Mouse (Mus musculus) frontal cortex, postnatal 36 days (tissue): Measurements from ENCODE around the gene Hist1h4f.
"Not testable (repeated sequence)": the region's sequence is repeated elsewhere in the genome, so short reads cannot be mapped to it uniquely, and the experiment has no call there.

Experiments
- DNase-seq, 2 experiments: peaks; one replicate each; pipeline ENCODE4 v3.0.0; 2022; ENCODE audit warnings: low spot score in 2 of 2

Gene Hist1h4f

GRCm38 (mm10) chr13:23576351-23576881 is 25.0 kb upstream of the Hist1h4f start:
- DNase-seq, result no peak

GRCm38 (mm10) chr13:23575864-23576313 is 24.4 kb upstream of the Hist1h4f start:
- peak in 1 of 2 experiments; percentile 35 for DNase-seq

DNA sequence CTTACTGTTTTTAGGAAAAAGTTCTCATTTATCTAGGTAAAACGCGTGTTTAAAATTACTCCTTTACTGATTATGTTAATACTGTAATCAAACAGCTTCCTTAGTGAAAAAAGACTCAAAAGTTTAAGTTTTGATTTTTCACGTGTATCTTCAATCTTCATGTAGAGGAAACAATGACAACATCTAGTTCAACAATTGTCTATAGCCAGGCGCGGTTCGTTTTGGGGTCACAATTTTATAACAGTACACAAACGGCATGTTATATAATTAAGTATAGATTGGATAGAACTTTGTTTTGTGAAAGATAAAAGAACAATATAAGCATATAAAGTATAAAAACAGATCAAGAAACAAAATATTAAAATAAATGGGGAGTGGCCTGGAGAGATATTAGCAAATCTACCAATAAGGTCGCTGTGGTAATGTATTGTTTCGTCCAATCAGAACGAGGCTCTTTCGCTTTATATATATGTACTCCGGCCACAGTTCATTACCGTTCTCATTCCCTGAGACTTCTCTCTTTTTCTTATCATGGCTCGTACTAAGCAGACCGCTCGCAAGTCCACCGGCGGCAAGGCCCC is 23.9 kb upstream of the Hist1h4f start, which contains the start of gene Hist1h3d:
Gene Hist1h3d, plus strand, starts transcription at position 493 of the 581 bp plus-strand sequence.
- DNase-seq, result peak; percentile 65 to 87

DNA sequence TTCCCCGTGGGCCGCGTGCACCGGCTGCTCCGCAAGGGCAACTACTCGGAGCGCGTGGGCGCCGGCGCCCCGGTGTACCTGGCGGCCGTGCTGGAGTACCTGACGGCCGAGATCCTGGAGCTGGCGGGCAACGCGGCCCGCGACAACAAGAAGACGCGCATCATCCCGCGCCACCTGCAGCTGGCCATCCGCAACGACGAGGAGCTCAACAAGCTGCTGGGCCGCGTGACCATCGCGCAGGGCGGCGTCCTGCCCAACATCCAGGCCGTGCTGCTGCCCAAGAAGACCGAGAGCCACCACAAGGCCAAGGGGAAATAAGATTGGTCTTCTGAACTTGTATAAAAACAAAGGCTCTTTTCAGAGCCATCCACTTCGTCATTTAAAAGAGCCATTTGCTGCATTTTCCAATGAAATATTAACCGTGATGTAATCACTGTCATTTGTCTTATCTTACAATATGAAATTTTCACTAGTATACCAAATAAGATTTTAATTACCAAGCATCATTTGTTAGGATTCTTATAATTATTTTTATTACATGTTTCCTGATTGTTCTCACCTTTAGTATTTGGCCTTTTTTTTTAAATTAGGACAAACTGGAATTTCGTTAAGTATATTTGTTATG is 23.2 kb upstream of the Hist1h4f start:
- DNase-seq, result not testable (repeated sequence)

- peak; percentile 88 to 98 for DNase-seq
Observed at GRCm38 (mm10) chr13:23573898-23574524, 22.6 kb upstream of the Hist1h4f start, which contains the start of the genes Hist1h2bf and Hist1h2ad. TSS of gene Hist1h2bf (minus strand) at chr13:23574196. TSS of gene Hist1h2ad (plus strand) at chr13:23574381.

- not testable (repeated sequence) for DNase-seq
Observed at GRCm38 (mm10) chr13:23573034-23573897, 21.8 kb upstream of the Hist1h4f start.

DNA sequence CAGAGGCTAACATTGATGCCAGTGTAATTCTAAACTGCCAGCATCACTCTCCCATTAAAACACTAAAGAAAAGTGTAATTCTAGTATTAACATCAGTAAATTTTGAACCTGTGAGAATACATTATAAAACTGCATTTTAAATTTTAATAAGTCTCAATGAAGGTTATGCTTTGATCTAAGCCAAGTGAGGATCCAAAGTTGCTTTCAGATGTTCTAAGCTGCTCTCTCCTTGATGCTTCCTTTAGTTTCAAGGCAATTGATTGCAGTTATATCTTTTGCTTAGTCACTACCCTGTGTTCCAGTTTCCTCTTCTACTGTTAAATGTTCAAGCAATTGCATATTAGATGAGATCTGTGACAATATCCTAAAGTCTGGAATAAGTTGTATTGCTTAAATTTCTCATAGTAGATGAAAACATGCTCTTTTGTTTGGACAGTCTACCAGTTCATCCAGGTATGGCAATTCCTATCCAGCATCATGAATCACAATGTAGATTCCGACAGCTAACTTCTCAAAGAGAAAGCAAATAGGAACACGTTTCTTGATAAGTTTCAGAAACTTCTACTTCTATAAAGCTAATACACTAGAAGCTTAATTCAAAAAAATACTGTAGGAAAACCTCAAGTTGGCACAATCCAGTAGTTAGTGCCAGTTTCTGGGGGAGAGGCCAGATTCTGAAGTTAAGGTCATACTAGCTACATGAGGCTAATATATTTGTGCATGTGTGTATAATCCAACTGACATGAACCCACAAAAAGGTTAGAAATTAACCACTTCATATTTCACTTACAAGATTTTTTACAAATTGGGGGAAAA is 21.0 kb upstream of the Hist1h4f start:
- no peak for DNase-seq

DNA sequence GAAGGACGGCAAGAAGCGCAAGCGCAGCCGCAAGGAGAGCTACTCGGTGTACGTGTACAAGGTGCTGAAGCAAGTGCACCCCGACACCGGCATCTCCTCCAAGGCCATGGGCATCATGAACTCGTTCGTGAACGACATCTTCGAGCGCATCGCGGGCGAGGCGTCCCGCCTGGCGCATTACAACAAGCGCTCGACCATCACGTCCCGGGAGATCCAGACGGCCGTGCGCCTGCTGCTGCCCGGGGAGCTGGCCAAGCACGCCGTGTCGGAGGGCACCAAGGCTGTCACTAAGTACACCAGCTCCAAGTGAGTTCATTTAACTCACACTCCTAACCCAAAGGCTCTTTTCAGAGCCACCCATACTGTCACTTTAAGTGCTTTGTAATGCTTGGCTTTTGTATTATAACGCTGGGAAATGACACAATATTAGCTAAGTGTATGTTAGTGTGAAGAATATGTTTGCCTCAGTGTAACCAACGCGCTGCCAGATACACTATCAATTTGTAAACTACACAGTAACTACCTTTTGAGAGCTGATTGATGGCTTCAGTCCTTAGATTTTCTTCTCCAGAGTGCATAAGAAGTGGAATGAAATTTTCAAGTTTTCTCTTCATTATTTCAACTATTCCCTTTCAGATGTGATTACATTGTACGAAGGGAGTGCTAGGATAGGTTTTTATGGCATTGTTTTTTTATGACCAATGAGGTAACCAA is 20.2 kb upstream of the Hist1h4f start:
- peak in 1 of 2 experiments; percentile 30 for DNase-seq

- DNase-seq, result peak; percentile 79 to 86
Observed at GRCm38 (mm10) chr13:23571022-23571503, 19.6 kb upstream of the Hist1h4f start, which contains the start of the genes Hist1h2ae and Hist1h2bg. TSS of gene Hist1h2ae (minus strand) at chr13:23571220. TSS of gene Hist1h2bg (plus strand) at chr13:23571396.

GRCm38 (mm10) chr13:23570261-23571021 is 19.0 kb upstream of the Hist1h4f start:
- not testable (repeated sequence) for DNase-seq

DNA sequence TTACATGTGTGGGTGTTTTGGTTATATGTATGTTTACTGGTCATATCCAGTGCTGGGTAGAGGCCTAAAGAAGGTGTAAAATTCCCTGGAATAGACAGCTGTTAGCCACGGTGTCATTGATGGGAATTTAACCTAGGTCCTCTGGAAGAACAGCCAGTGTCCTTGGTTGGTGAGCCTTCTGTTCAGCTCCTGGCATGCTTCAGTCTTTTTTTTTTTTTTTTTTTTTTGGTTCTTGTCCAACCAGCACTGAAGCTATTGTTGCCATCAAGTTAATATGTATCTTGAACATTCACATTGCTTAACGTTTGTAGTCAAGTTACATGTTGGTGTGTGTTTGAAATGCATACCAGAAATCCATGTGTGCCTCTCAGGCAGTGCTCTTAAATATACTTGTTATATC is 13.0 kb upstream of the Hist1h4f start:
- DNase-seq, result no peak

DNA sequence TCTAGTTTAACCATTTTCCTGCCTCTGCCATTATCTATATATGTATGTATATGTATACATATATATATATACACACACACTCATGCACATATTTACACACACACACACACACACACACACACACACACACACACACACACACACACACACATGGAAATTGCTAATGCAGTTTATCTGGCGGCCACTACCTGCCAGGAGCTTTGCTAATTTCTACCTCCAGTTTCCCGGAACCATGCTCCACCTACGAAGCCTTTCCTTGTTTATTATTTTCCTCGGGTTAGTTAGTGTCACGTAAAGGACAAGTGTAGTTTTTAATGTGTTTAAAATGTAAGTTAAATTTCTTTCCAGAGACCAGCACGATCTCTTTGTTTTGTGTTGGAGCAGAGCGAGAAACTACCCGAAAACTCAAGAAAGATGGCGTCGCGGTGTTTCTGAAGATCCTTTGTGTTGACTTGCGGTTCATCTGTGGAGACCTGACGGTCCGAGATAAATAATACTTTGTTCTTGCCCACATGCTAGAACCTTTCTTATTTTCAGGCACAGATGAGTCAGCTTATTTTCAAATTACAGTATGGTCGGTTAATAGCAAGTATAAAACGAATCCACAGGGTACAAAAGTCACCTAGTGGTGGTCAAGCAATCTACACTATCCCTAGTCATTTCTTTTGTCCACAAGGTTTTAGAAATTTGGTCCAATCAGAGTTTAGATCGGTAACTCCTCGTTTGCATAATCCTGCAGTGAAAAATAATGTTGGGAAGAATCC is 11.4 kb upstream of the Hist1h4f start:
- peak in 1 of 2 experiments; percentile 63 for DNase-seq

DNA sequence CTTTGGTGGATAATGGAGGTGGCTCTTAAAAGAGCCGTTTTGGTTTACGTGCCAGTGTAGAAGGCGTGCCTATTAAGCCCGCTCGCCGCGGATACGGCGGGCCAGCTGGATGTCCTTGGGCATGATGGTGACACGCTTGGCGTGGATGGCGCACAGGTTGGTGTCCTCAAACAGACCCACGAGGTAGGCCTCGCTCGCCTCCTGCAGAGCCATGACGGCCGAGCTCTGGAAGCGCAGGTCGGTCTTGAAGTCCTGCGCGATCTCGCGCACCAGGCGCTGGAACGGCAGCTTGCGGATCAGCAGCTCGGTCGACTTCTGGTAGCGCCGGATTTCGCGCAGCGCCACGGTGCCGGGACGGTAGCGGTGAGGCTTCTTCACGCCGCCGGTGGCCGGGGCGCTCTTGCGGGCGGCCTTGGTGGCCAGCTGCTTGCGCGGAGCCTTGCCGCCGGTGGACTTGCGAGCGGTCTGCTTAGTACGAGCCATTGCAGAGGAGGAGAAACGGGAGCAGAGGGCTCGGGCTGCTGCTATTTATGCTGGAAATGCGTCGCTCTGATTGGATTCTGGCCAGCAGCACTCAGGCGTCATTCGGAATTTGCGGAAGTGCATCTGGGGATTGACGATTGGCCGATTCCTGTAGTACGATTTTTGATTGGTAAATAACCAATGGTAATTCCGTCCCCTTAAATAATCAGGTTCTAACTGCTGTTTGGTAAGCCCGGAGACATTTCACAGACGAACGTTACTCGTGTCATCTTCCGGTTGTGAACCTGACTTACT is 10.6 kb upstream of the Hist1h4f start, which contains the start of gene Hist1h3e:
Gene Hist1h3e, minus strand, starts transcription at position 487 of the 777 bp plus-strand sequence.
- DNase-seq, result peak; percentile 96 to 98

DNA sequence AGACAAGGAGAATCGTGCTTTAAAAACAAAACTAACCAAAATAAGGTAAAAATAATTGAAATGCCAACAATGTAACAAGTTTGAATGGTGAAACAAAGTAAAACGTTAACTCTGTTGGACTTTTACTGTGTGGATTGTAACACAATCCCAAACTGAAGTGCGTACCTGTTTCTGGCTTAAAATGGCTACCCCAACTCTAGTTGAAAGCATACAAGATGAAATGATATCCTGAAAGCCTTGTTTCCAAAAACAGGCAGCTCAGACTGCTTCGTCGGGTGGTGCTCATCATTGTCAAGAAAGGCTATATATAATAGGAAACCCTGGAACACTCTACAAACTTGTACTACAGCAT is 10.1 kb upstream of the Hist1h4f start:
- not testable (repeated sequence) for DNase-seq

- not testable (repeated sequence) for DNase-seq
Observed at GRCm38 (mm10) chr13:23560699-23561098, 9.3 kb upstream of the Hist1h4f start.

- DNase-seq, result no peak
Observed at GRCm38 (mm10) chr13:23556906-23557305, 5.5 kb upstream of the Hist1h4f start.

DNA sequence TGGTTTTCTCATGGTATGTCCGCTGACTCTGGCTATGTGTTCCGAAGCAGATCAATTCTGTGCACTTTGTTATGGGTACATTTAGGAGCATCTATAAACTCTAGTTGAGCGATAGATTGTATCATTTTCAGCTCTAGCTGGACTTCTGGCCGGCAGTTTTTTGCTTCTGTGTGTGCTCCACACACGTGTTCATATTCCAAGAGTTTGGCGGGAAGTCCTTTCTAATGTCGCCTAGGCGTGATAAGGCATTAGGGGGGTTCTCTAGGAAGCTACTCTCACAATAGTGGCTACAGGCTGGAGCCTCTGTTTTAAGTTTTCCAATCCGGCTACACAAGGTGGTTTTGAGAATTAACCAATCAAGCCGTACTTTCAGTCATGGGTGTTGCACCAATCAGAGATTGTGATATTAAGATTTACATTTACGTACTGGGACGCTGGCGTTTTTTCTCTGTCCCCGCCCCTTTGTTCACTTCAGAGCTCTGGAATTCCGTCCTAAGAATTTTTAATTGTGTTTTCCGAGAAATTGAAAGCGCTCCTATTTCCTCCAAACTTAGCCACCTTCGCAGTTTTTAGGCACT is 4.5 kb upstream of the Hist1h4f start:
- DNase-seq, result peak; percentile 63 to 86
